22 mouse cellular contexts compared by ENCODE assay signal in the genomic region with DNA sequence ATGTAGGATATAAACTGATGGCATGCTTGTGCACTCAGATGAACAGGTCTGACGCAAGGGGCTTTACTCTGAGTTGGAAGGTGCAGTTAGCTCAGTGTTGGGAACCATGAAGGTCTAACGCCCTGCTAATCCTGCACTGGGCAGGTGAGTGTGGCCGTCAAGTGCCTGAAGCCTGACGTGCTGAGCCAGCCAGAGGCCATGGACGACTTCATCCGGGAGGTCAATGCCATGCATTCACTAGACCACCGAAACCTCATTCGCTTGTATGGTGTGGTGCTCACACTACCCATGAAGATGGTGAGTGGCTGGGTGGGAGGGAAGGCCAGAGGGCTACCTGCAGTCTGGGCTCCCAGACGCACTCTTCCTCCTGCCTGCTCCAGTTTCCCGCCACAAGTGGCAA. TPM values are rescaled to one million over a fixed set of nuclear protein-coding genes. Genes with fewer than 3 reads are reported as not detected.
DNase-seq lines count a peak whose midpoint lies in the region; ATAC-seq and TF ChIP-seq lines count a peak whose summit lies in the region.
"Had no signal": no experiment of that assay in that cellular context is flagged by ENCODE, and none has a peak within 500 bp of the region (broad histone marks: within the 10 kb centered on the region; RNA-seq: fewer than 3 reads in every experiment).

No protein-coding gene starts in this region.

- peaks cover 51% of the 10 kb centered on the region for H3K36me3 ChIP-seq in heart, embryonic 10.5 days
- peaks cover 6% of the 10 kb centered on the region; the same call in 1 of the 2 replicates for H3K36me3 ChIP-seq in liver, postnatal 0 days (replicated peaks; ENCODE audit: insufficient read depth, low read length)

- no peak for TF ChIP-seq CTCF in gastrocnemius, adult 2 months (IDR thresholded peaks at IDR 0.05)
- no peak for TF ChIP-seq CTCF in liver, postnatal 0 days (IDR thresholded peaks at IDR 0.05; ENCODE audit: low read depth)

- no peak for TF ChIP-seq EP300 in liver, postnatal 0 days (IDR thresholded peaks at IDR 0.05; ENCODE audit: low read depth)

- WGBS in heart, embryonic 10.5 days = 91% methylated on average over 10 of the region's 10 CpGs
- 90% methylated on average over 10 of the region's 10 CpGs for WGBS in liver, postnatal 0 days (ENCODE audit: insufficient replicate concordance)

- H3K4me3 ChIP-seq in gastrocnemius, adult 2 months = peak overlapping the region; percentile 24; the same call in 1 of the 2 replicates
- H3K4me3 ChIP-seq in heart, embryonic 10.5 days = no peak overlapping the region
- H3K4me3 ChIP-seq in liver, postnatal 0 days (ENCODE audit: low read depth, low read length) = no peak overlapping the region
- H3K4me3 ChIP-seq: embryonic facial prominence, embryonic 10.5 days; embryonic facial prominence, embryonic 12.5 days; forebrain, embryonic 13.5 days; forebrain, embryonic 15.5 days had no signal

- H3K9ac ChIP-seq in liver, postnatal 0 days (replicated peaks) = no peak overlapping the region
- H3K9ac ChIP-seq: embryonic facial prominence, embryonic 12.5 days; forebrain, embryonic 13.5 days; forebrain, embryonic 15.5 days had no signal

- intact Hi-C loops in gastrocnemius, adult 2 months (cut with DNase I) = no loop called here
- intact Hi-C loops in heart, postnatal 14 days (cut with DNase I) = no loop called here

- H3K4me2 ChIP-seq in liver, postnatal 0 days (ENCODE audit: low read depth, low read length) = no peak overlapping the region
- H3K4me2 ChIP-seq: embryonic facial prominence, embryonic 12.5 days; forebrain, embryonic 13.5 days; forebrain, embryonic 15.5 days had no signal

- H3K27ac ChIP-seq in gastrocnemius, adult 2 months = peak overlapping the region; percentile 97
- H3K27ac ChIP-seq in heart, embryonic 10.5 days = peak overlapping the region; percentile 67; the same call in 1 of the 2 replicates
- no peak overlapping the region for H3K27ac ChIP-seq in liver, postnatal 0 days (ENCODE audit: low read depth)
- H3K27ac ChIP-seq: embryonic facial prominence, embryonic 10.5 days; embryonic facial prominence, embryonic 12.5 days; forebrain, embryonic 13.5 days; forebrain, embryonic 15.5 days had no signal

- peaks cover 76% of the 10 kb centered on the region for H3K4me1 ChIP-seq in heart, embryonic 10.5 days
- H3K4me1 ChIP-seq in liver, postnatal 0 days (ENCODE audit: insufficient read depth) = peaks cover 64% of the 10 kb centered on the region

- no peaks in the 10 kb centered on the region for H3K9me3 ChIP-seq in heart, embryonic 10.5 days
- H3K9me3 ChIP-seq in liver, postnatal 0 days (ENCODE audit: low read length) = no peaks in the 10 kb centered on the region
- H3K9me3 ChIP-seq: embryonic facial prominence, embryonic 10.5 days; embryonic facial prominence, embryonic 12.5 days; forebrain, embryonic 13.5 days; forebrain, embryonic 15.5 days; G1E had no signal

- DNase-seq in gastrocnemius, adult 2 months = no peak
- DNase-seq in gastrocnemius, postnatal 4 days (ENCODE audit: low spot score in 2 of 2) = no peak
- peak; percentile 69 for DNase-seq in heart, embryonic 10.5 days (ENCODE audit: low spot score)
- DNase-seq in heart, postnatal 14 days = no peak
- DNase-seq in liver, postnatal 0 days = peak; percentile 12
- DNase-seq in liver = no peak
- DNase-seq: adrenal gland, adult 8-10 months; adrenal gland, postnatal 14 days; adrenal gland, postnatal 36 days; cerebellum, adult 11-12 months; cerebellum, adult 2 months; cerebellum, adult 9-10 months; cerebellum, postnatal 25 days had no signal

- no peak for ATAC-seq in liver, postnatal 0 days
- ATAC-seq: activated CD4-positive, CD25-positive, alpha-beta regulatory T cell, adult 4 months; CD4-positive, CD25-positive, alpha-beta regulatory T cell, adult 4 months; forebrain, embryonic 13.5 days; forebrain, embryonic 15.5 days; Patski had no signal

- H3K27me3 ChIP-seq in heart, embryonic 10.5 days (ENCODE audit: insufficient read depth, poor library complexity, severe bottlenecking) = peaks cover 49% of the 10 kb centered on the region
- no peaks in the 10 kb centered on the region for H3K27me3 ChIP-seq in liver, postnatal 0 days (ENCODE audit: insufficient read depth, low read length)
- H3K27me3 ChIP-seq: CH12.LX; embryonic facial prominence, embryonic 12.5 days; forebrain, embryonic 13.5 days; forebrain, embryonic 15.5 days; Patski had no signal

RNA-seq across cellular contexts. Expression of gene Tnk2, which starts 25.6 kb away (rescaled TPM):
- total RNA-seq in gastrocnemius, adult 2 months (2021) = 10 to 100 TPM; 48.4 to 54.4 TPM
- 10 to 100 TPM; 79.9 to 82.7 TPM for total RNA-seq in gastrocnemius, postnatal 4 days (2021)
- 6.5 and 9.2 TPM in 2 replicates for polyA plus RNA-seq in heart, embryonic 10.5 days (2016; fragmentation: Nextera tagmentation; extraction: Ambion mirVana)
- total RNA-seq in heart, postnatal 14 days (2021) = 10 to 100 TPM; 24.1 to 26.7 TPM
- polyA plus RNA-seq in liver, postnatal 0 days (2015; fragmentation: Nextera tagmentation; extraction: Ambion mirVana) = 2.9 and 3.5 TPM in 2 replicates

Comparison
In these comparisons a context has a peak if more than half of its experiments do, and no peak if none do; other contexts are left out.
1. DNase-seq: peak in heart, embryonic 10.5 days (single experiment) and liver, postnatal 0 days (single experiment); none in gastrocnemius, adult 2 months (single experiment), gastrocnemius, postnatal 4 days (0 of 2), heart, postnatal 14 days (0 of 2) and liver (single experiment).